13 mouse cellular contexts compared by ENCODE assay signal in genomic region chr4:137788511-137789049, GRCm38 (mm10). TPM values are rescaled to one million over a fixed set of nuclear protein-coding genes. Genes with fewer than 3 reads are reported as not detected.
DNase-seq lines count a peak whose midpoint lies in the region; ATAC-seq lines count a peak whose summit lies in the region.
"Had no signal": no experiment of that assay in that cellular context is flagged by ENCODE, and none has a peak within 500 bp of the region (broad histone marks: within the 10 kb centered on the region; RNA-seq: fewer than 3 reads in every experiment).

No protein-coding gene starts in this region.

- WGBS in kidney, embryonic 14.5 days, result 46% methylated on average over 7 of the region's 7 CpGs
- 44% methylated on average over 7 of the region's 7 CpGs for WGBS in neural tube, embryonic 12.5 days
- 35% methylated on average over 7 of the region's 7 CpGs for WGBS in neural tube, embryonic 15.5 days

- H3K4me2 ChIP-seq in kidney, embryonic 14.5 days (replicated peaks; ENCODE audit: low read depth, low read length), result no peak overlapping the region
- H3K4me2 ChIP-seq in neural tube, embryonic 12.5 days (replicated peaks), result no peak overlapping the region
- no peak overlapping the region for H3K4me2 ChIP-seq in neural tube, embryonic 15.5 days
- H3K4me2 ChIP-seq: embryonic facial prominence, embryonic 13.5 days; liver, embryonic 15.5 days; stomach, embryonic 15.5 days had no signal

- H3K4me1 ChIP-seq in kidney, embryonic 14.5 days (ENCODE audit: control insufficient read depth, insufficient read depth, low read length), result peaks cover 4% of the 10 kb centered on the region
- peaks cover 12% of the 10 kb centered on the region for H3K4me1 ChIP-seq in neural tube, embryonic 12.5 days
- peaks cover 16% of the 10 kb centered on the region for H3K4me1 ChIP-seq in neural tube, embryonic 15.5 days

- no peak overlapping the region for H3K9ac ChIP-seq in kidney, embryonic 14.5 days (ENCODE audit: low read depth, low read length)
- H3K9ac ChIP-seq in neural tube, embryonic 12.5 days, result no peak overlapping the region
- H3K9ac ChIP-seq in neural tube, embryonic 15.5 days (replicated peaks), result no peak overlapping the region
- H3K9ac ChIP-seq: embryonic facial prominence, embryonic 13.5 days; liver, embryonic 15.5 days; stomach, embryonic 15.5 days had no signal

- no peak overlapping the region for H3K4me3 ChIP-seq in kidney, embryonic 14.5 days (ENCODE audit: low read length)
- H3K4me3 ChIP-seq in neural tube, embryonic 12.5 days, result no peak overlapping the region
- H3K4me3 ChIP-seq in neural tube, embryonic 15.5 days (replicated peaks), result no peak overlapping the region
- H3K4me3 ChIP-seq: embryonic facial prominence, embryonic 13.5 days; liver, embryonic 15.5 days; stomach, embryonic 15.5 days had no signal

- H3K36me3 ChIP-seq in kidney, embryonic 14.5 days (ENCODE audit: control insufficient read depth, insufficient read depth, low read length), result no peaks in the 10 kb centered on the region
- no peaks in the 10 kb centered on the region for H3K36me3 ChIP-seq in neural tube, embryonic 12.5 days
- H3K36me3 ChIP-seq in neural tube, embryonic 15.5 days, result no peaks in the 10 kb centered on the region
- H3K36me3 ChIP-seq: embryonic facial prominence, embryonic 13.5 days; liver, embryonic 15.5 days; stomach, embryonic 15.5 days had no signal

- no peaks in the 10 kb centered on the region for H3K27me3 ChIP-seq in kidney, embryonic 14.5 days (ENCODE audit: control insufficient read depth, insufficient read depth, low read length)
- H3K27me3 ChIP-seq in neural tube, embryonic 12.5 days (replicated peaks), result no peaks in the 10 kb centered on the region
- H3K27me3 ChIP-seq in neural tube, embryonic 15.5 days (replicated peaks), result peaks cover under 1% of the 10 kb centered on the region; the same call in 1 of the 2 replicates
- H3K27me3 ChIP-seq: embryonic facial prominence, embryonic 13.5 days; stomach, embryonic 15.5 days had no signal

- H3K27ac ChIP-seq in kidney, embryonic 14.5 days (ENCODE audit: low read depth, low read length), result no peak overlapping the region
- 0 out of 2 replicates have a peak overlapping the region, but pooled peaks have one; percentile 6 for H3K27ac ChIP-seq in neural tube, embryonic 12.5 days
- H3K27ac ChIP-seq in neural tube, embryonic 15.5 days (replicated peaks), result no peak overlapping the region
- H3K27ac ChIP-seq: liver, embryonic 15.5 days; stomach, embryonic 15.5 days had no signal

- no peak for ATAC-seq in kidney, embryonic 14.5 days (ENCODE audit: low FRiP score, low TSS enrichment)
- peak; percentile 65; the same call in 1 of the 2 replicates for ATAC-seq in neural tube, embryonic 12.5 days (ENCODE audit: low FRiP score, low read depth)
- no peak for ATAC-seq in neural tube, embryonic 15.5 days (ENCODE audit: low FRiP score)
- ATAC-seq in neutrophil, adult 5-6 weeks (ENCODE audit: extremely low read depth, insufficient number of reproducible peaks, low FRiP score, poor library complexity, severe bottlenecking), result peak; percentile 61
- ATAC-seq: forebrain, embryonic 14.5 days had no signal

- peak; percentile 59 for DNase-seq in kidney, adult 11 months
- DNase-seq in adrenal gland, postnatal 10 days, result peak; percentile 36
- DNase-seq in layer of hippocampus, adult 9-11 months, result no peak
- no peak for DNase-seq in thymus, postnatal 10 days (ENCODE audit: low spot score in 2 of 2)
- DNase-seq: cerebellum, adult 2 months had no signal

- H3K9me3 ChIP-seq in kidney, embryonic 14.5 days (ENCODE audit: control insufficient read depth, low read length), result no peaks in the 10 kb centered on the region
- no peaks in the 10 kb centered on the region for H3K9me3 ChIP-seq in neural tube, embryonic 12.5 days
- no peaks in the 10 kb centered on the region for H3K9me3 ChIP-seq in neural tube, embryonic 15.5 days (replicated peaks)
- H3K9me3 ChIP-seq: embryonic facial prominence, embryonic 13.5 days; liver, embryonic 15.5 days; stomach, embryonic 15.5 days had no signal

RNA-seq across cellular contexts. Expression of gene Alpl, which starts 7.6 kb away (rescaled TPM):
- polyA plus RNA-seq in kidney, embryonic 14.5 days (2014; fragmentation: Nextera tagmentation; extraction: Ambion mirVana), result 5.9 and 10.2 TPM in 2 replicates
- polyA plus RNA-seq in neural tube, embryonic 12.5 days (2016; fragmentation: Nextera tagmentation; extraction: Ambion mirVana), result 4.5 and 6.5 TPM in 2 replicates
- polyA plus RNA-seq in neural tube, embryonic 15.5 days (2015; fragmentation: Nextera tagmentation; extraction: Ambion mirVana), result 12.0 and 14.6 TPM in 2 replicates
- total RNA-seq in adrenal gland, postnatal 10 days (2021), result 10 to 100 TPM; 11.5 to 19.7 TPM
- 0.74 and 1.2 TPM in 2 replicates for total RNA-seq in neutrophil, adult 5-6 weeks (2017)

Comparison
In these comparisons a context has a peak if more than half of its experiments do, and no peak if none do; other contexts are left out.
1. ATAC-seq: peak in neural tube, embryonic 12.5 days (single experiment) and neutrophil, adult 5-6 weeks (single experiment); none in kidney, embryonic 14.5 days (single experiment) and neural tube, embryonic 15.5 days (single experiment).
2. DNase-seq: peak in kidney, adult 11 months (single experiment) and adrenal gland, postnatal 10 days (single experiment); none in layer of hippocampus, adult 9-11 months (single experiment) and thymus, postnatal 10 days (0 of 2).